Mouse (Mus musculus) heart, postnatal 4 days (tissue): ENCODE measurements around the gene Cdk2. TPM values are rescaled to one million over a fixed set of nuclear protein-coding genes. Genes with fewer than 3 reads are reported as not detected.
A peak's percentile ranks its signal among the peaks of the same experiment; 100 is the strongest.

Source experiments
- DNase-seq: peaks from one replicate; pipeline ENCODE4 v3.0.0; 2021
- total RNA-seq, 2 experiments: library from RNA; stranded (reverse); gene quantifications; 2 replicates each; pipeline ENCODE4 v1.2.3; 2021

Gene Cdk2
- total RNA-seq, 2 experiments from 2014 or later, result 59.2 to 63.1 TPM

GRCm38 (mm10) chr10:128702328-128703007 is 2.4 kb downstream of the Cdk2 start:
- no peak for DNase-seq

GRCm38 (mm10) chr10:128700712-128701111 is 4.1 kb downstream of the Cdk2 start:
- DNase-seq, result no peak

GRCm38 (mm10) chr10:128699611-128700010 is 5.2 kb downstream of the Cdk2 start:
- DNase-seq, result no peak

GRCm38 (mm10) chr10:128699006-128699405 is 5.8 kb downstream of the Cdk2 start:
- DNase-seq, result no peak

- no peak for DNase-seq
These were observed 7.6 kb downstream of the Cdk2 start for GRCm38 (mm10) chr10:128697072-128697725.

- DNase-seq, result peak; percentile 97
These were observed 8.6 kb downstream of the Cdk2 start, which contains the start of gene Rab5b for GRCm38 (mm10) chr10:128695992-128696807. Gene Rab5b, minus strand, starts transcription at chr10:128696264.

GRCm38 (mm10) chr10:128695411-128695991 is 9.3 kb downstream of the Cdk2 start:
- no peak for DNase-seq

- DNase-seq, result peak; percentile 19
These were observed 30.3 kb downstream of the Cdk2 start for GRCm38 (mm10) chr10:128674469-128675008.

GRCm38 (mm10) chr10:128673763-128674468 is 30.9 kb downstream of the Cdk2 start, which contains the start of gene Suox:
Gene Suox, minus strand, starts transcription at chr10:128674073.
- DNase-seq, result peak; percentile 81

- DNase-seq, result no peak
These were observed 33.7 kb downstream of the Cdk2 start for GRCm38 (mm10) chr10:128671148-128671547.

- DNase-seq, result peak; percentile 47
These were observed 35.8 kb downstream of the Cdk2 start for GRCm38 (mm10) chr10:128668790-128669672.

- no peak for DNase-seq
These were observed 39.0 kb downstream of the Cdk2 start for GRCm38 (mm10) chr10:128665806-128666205.

GRCm38 (mm10) chr10:128665307-128665706 is 39.5 kb downstream of the Cdk2 start:
- DNase-seq, result no peak

- DNase-seq, result no peak
These were observed 40.0 kb downstream of the Cdk2 start for GRCm38 (mm10) chr10:128664808-128665207.

GRCm38 (mm10) chr10:128663441-128664220 is 41.2 kb downstream of the Cdk2 start:
- no peak for DNase-seq

- no peak for DNase-seq
These were observed 42.4 kb downstream of the Cdk2 start for GRCm38 (mm10) chr10:128662465-128662864.

GRCm38 (mm10) chr10:128659490-128659889 is 45.3 kb downstream of the Cdk2 start:
- no peak for DNase-seq

GRCm38 (mm10) chr10:128657844-128658243 is 47.0 kb downstream of the Cdk2 start:
- DNase-seq, result no peak

- no peak for DNase-seq
These were observed 48.1 kb downstream of the Cdk2 start for GRCm38 (mm10) chr10:128656731-128657130.

GRCm38 (mm10) chr10:128655254-128655653 is 49.6 kb downstream of the Cdk2 start:
- no peak for DNase-seq
